Mouse (Mus musculus): ENCODE measurements around the gene Efcc1.

The Efcc1 gene

DNA sequence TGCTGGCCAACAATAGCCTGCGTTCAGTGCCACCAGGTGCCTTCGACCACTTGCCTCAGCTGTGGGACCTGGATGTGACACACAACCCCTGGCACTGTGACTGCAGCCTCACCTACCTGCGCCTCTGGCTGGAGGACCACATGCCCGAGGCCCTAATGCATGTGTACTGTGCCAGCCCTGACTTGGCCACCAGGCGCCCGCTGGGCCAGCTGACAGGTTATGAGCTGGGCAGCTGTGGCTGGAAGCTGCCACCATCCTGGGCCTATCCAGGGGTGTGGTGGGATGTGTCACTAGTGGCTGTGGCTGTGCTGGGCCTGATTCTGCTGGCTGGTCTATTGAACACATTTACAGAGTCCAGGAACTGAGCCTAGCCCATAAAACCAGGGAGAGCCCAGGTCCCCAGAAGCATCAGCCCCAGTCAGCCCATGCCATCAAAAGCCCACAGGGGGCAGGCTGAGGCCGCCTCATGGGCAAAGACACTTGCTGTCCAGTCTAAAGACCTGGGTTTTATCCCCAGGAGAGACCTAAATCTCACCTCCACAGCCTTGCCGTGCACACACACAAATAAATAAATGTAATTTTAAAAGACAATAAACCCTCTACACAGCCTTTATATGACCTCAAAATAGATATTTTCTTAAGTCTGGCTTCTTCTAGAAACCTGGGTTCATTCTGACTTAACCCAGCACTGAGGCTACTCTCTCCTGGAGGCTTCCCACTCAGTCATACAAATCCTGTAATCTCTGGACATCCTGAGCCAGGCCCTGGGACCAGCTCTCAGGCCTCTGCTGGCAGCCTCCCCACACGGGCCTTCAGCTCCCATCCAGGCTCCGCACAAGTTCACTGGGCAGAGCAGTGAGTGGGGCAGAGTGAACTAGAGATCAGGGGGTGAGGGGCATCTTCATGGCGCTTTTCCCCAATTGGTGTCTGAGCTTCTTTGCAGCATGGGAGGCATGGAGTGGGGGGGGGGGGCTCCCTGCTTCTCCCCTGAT lies 48.8 kb downstream of the Efcc1 start:
- no peak for DNase-seq (ENCODE audit: low spot score)

DNA sequence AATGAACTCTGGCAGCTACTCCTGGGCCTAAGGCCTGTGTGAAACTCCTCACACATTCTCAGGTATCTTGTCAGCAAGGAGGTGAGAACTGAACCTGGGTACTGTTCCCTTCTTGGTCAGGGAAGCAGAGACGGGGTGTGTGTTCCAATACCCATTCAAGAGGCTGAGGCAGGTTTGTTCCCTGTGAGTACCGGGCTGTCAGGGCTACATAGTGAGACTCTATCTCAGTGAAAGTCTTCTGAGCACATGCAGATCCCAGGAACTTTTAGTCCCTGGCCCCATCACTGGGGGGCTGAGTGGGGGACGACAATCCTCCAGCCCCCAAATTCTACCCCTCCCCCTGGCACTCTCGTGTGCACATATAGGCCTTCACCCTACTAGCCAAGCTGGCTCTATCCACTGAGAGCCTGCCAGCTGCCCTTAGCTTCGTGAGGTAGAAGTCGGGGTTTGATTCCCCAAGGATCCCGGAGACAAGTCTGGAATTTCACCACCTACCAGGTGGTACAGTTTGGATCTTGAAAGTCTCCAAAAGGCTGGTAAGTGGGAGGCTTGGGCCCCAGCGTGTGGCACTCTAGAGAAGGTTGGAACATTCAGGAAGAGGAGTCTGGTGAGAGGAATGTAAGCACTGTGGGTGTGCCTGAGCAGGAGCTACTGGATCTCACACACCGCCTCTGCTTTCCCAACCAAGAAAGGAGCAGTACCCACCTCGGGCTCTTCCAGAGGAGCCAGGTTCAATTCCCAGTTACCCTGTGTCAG lies 50.1 kb downstream of the Efcc1 start:
- DNase-seq (ENCODE audit: low spot score) = no peak

DNA sequence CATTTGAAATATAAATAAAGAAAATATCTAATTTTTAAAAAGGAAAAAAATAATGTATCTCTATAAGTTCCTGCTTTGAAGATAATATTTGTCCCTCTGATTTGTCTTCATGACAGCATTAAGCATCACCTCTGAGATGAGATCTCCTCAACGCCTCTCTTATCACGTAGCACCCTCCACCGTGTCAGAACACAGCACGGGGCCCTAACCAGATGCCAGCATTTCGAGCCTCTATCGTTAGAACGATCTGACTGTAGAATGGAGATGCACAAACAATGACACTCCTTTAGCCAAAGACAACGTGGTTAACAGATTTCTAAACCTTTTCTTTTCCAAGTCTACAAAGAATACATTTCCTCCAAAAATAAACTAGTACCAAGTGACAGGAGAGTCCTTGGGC lies 53.4 kb downstream of the Efcc1 start:
- DNase-seq (ENCODE audit: low spot score) = no peak

DNA sequence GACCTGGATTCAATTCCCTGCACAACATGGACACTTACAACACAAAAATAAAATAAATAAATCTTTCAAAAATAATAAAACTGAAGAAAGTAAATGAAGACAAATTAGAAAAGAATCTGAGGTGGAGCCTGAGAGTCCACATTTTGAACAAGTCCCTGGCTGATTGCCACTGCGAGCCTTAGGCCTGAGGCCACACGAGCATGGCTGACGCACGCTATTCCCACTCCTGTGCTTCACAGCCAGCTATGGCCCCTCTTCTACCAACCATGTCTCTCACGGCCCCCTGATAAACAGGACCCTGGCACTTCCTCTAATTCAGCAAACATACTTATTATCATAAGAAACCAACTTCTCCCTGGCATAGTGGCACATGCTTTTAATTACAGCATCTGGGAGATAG lies 56.0 kb downstream of the Efcc1 start:
- DNase-seq (ENCODE audit: low spot score) = no peak

DNA sequence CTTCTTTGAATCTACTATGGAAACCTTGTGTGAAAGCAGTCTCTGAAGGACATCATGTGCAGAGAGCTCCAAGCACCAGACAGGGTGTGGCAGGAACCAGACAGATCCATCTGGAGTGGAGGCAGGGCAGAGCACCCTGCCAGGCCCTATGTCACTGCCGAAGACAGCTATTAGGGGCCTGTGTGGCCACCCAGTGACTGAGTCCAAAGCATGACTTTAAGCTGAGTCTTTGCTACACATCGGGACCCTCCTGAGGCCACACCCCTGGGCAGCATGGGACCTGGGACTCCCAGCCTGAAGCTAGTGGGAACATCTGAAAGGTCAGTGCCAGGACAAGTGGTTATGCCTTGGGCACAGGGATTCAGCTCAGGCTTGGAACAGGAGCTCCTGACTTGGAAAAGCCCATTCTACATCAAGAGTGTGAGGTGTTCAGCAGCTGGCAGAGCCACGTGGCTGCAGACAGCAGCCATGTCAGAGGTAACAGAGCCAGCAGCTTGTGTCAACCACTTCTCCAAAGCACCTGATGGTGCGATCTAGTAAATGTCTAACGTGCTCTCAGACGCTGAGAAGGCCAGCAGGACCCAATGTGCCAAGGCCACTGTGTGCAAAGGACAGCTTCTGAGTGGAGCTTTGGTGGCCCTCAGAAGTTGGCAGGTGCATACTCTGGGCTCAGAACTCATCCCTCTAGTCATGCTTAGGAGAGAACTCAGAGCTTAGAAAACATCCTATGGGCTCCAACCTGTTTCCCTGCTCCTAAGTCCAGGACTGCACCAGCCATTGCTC lies 56.6 kb downstream of the Efcc1 start:
- no peak for DNase-seq (ENCODE audit: low spot score)

DNA sequence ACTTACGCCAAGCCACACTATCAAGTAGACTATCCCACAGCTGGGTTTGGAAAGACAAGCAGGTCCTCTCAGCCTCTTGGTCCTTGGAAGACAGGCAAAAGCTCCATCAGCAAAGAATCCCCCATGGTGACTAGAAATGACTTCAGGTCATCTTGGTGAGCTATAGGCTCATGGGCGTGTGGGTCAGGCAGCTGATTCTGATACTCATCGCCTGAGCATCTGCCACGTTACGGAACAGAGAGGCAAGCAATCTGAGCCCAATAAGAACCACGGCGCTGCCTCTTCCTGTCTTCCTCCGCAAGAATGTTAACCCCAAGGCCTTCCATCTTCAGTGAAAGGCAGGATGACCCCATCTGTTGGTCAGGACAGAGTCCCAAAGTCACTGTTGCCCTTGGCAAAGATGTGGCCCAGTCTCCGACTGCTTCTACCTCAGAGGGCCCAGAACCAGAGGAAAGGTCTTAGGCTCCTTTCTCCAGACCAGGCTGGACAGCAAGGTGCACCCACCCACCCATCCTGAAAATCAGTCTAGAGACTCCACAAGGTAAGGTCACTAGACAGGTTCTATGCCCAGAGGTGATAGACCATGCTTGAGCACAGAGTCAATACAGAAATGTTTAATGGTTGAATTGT lies 57.7 kb downstream of the Efcc1 start:
- DNase-seq (ENCODE audit: low spot score) = no peak

DNA sequence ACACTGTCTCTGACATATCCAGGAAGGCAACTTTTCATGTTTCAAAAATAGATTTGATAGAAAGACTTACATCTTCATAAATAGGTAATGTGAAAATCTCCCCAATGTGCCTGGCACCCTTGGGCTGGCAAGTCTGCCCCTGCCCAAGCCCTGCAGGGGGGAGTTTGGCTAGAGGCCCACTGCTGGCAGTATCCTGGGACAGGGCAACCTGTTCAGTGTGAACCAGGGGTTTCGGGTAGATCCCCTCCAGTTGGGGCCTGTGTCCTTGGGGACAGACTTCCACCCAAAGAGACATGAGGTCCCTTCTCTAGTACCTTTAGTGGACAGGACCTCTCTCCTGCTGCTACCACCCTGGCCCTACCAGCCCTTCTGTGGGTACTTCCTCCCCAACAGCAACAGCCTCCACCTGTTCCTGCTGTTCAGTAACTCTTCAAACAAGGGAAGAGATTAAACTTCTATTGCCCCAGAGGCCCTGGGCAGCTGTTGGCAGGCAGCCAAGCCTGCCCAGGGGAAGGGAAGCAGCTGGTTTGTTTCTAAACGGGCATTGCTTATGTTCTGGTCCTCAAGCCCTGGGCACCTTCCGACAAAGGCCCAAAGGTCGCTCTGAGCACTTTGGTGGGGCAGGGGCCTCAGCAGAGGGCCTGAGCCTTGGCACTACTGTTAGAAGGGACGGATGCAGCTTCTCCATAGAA lies 58.4 kb downstream of the Efcc1 start:
- DNase-seq (ENCODE audit: low spot score) = no peak

DNA sequence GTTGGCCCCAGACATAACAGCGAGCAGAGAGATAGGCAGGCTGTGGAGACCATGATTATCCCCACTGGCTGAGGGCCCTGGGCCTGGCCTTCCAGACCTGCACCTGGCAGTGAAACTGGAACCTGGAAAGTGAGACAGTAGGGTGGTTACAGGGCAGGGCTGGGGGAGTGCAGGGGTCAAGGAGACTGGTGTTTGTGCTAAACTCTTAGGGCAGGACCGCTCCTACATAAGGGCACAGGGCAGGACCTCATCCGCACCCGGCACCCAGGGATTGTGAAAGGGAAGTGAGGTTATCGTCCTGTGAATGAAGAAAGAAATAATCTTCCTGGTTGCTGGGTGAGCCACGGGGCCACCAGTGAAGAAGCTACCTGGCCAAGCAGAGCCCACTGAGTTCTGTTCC lies 59.1 kb downstream of the Efcc1 start:
- no peak for DNase-seq (ENCODE audit: low spot score)

DNA sequence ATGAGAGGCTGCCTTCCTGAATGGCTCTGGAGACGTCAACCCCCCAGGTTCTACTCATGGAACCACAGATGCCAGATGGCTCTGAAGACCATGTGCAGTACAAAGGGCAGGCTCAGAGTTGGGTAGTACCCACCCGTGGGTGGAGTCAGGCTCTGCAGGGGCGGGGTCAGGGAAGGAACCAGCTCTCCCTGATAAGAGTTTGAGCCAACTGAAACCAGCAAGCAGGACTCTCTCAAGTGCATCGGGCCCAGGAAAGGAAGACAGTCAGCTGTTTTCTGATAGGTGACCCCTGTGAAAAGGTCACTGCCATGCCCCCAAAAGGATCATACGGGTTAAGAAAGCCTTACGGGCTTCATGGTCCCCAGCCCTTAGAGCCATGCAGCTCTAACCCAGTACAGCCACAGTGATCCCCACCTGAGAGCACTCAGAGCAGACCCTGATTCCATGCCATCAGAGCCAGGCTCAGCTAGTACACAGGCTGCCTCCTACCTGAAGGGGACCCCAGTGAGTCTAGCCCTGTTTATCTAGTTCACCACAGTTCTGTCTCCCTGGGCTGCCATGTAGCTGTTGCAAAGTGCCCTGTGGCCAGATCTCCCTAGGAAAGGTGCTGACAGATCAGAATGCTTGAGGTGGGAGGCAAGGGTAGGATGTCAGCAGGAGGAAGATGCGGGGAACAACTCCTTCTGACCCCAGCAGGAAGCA lies 60.3 kb downstream of the Efcc1 start:
- no peak for DNase-seq (ENCODE audit: low spot score)

DNA sequence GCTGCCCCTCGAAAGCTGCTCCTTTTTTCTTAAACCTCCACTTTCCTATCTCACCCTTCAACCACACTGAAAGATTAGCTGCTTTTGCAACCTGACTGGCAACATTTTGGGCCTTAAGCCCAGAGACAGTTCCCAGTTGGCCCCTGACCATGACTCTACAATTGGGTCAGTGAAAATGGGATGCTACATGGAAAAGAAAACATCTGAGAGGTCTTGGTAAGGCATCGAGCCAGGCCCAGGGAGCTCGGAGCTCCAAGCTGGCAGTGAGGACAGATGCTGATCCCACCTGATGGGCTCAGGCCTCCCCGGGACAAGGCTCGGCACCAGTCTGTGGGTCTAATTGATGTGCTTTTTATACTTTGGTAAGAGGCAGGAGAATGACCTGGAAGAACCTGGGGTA lies 61.2 kb downstream of the Efcc1 start:
- DNase-seq (ENCODE audit: low spot score) = no peak

DNA sequence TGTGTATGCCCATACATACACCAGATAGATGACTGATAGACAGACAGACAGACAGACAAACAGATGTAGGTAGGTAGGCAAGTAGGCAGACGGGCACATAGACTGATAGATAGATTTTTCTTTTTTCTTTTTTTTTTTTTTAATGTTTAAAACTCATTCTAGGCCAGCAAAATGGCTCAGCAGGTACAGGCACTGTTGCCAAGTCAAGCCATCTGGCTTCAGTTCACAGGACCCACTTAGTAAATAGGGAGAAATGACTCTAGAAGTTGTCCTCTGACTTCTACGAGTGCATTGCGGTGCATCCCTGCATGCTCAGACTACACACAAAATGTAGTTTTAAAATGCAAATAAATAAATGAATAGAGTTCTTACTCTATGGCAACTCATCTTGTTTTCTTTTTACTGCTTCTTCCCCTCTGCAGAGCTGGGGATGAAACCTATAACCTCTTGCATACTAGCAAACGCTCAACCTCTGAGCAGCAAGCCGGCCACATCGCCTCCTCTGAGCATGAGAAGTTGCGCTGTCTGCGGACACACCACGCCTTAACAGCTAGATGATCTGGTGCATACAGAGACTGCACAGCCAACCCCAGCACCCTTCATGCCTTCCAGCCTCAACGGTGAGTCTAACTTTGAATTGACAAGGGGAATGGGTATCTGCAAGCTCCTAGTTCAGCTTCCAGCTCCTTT lies 63.3 kb downstream of the Efcc1 start:
- no peak for DNase-seq (ENCODE audit: low spot score)

DNA sequence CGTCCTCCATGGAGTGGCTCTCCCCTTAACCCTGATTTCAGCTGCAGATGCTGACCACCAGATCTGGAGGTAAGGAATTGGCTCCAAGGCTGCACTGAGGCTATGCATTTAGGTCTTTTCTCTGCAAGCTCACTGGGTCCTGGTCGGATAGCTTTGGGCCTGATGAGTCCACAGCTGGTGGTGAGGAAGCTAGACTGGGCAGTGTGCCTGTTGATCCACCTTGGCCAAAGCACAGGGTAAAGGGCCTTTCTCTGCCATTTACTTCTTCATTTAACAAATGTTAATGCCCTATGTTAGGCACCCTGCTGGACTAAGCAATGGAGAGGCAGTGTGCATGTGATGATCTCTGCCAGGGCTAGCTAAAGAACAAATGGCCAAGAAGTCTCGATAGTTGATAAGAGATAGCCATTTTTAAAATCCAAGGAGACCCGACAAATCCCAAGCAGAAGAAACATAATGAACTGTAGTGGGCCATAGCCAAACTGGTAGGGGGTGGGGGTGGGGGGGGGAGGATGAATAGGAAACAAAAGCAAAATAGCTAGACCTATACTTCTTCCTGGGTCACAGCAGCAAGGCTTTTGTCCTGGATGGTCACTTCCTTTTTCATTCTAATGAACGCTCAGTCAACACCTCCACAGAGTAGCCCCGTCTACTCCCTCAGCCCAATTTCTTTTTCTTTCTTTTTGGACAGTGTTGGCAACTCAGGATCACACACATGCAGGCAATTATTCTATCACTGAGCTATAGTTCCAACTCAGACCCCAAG lies 64.9 kb downstream of the Efcc1 start:
- no peak for DNase-seq (ENCODE audit: low spot score)

DNA sequence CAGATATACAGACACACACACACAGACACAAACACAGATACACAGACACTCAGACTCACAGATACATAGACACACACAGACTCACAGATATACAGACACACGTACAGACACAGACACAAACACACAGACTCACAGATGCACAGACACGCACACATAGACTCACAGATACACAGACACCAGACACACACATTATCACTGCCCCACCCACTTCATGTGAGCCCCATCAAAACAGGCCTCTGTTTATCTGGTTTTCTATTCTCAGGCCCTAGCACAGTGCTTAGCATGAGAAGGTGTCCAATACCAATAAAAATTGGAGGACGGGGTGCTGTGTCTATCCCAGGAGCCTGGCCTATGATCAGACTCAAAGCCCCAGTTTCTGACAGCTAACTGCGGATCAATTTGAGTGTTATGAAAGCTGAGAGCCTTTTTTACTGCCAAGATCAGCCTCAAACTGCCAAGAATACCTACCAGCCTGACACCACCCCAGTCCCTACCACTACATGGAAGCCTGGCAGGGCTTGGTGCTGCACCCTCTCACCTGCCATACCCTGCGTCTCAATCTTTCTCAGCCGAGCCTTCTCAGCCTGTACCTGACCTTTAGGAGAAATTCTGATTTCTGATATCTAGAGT lies 65.7 kb downstream of the Efcc1 start:
- no peak for DNase-seq (ENCODE audit: low spot score)

DNA sequence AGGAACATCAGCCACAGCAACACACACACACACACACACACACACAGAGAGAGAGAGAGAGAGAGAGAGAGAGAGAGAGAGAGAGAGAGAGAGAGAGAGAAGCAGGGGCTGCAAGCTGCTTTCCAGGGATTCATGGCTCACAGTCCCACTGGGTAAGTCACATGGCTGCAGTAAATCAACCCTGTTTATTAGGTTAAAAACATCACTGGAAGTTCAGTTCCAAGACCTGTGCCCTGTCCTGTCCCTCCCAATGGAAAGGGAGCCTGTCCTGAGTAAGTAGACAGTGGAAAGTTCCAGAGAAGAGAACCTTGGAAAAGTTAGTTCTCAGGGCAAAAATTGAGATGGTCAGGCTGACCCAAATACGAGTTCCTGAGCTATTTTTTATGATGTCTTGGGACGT lies 66.7 kb downstream of the Efcc1 start:
- no peak for DNase-seq (ENCODE audit: low spot score)

DNA sequence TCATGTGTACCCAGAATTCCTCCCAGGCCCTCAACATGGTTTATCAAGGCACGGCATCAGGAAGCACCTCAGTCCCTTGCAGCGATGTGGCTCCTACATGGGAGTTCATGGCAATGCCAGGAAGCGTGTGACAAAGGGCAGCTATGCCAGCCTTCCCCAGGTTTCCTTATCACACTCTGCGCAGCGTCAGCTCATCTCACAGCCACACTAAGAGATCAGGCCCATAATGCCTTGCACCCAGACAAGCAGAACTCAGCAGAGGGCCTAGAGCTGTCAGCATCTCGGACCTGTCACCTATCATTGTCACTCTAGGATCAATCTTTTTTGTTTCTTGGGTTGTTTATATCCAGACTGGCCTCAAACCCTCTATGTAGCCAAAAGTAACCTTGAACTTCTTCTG lies 68.9 kb downstream of the Efcc1 start:
- no peak for DNase-seq (ENCODE audit: low spot score)

DNA sequence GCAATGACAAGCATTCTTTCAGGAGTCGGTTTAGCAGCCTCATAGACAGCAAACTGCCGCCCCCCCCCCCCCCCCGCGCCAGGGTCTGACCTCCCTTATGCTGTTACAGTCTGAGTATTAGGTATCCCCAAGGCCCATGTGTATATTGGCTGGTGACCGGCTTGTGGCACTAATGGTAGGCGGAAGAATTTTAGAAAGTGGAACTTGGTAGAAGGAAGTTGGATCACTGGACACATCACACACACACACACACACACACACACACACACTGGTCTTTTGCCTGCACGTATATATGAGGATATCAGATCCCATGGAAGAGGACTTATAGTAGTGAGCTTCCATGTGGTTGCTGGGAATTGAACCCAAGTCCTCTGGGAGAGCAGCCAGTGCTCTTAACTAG lies 71.8 kb downstream of the Efcc1 start:
- DNase-seq (ENCODE audit: low spot score) = no peak

DNA sequence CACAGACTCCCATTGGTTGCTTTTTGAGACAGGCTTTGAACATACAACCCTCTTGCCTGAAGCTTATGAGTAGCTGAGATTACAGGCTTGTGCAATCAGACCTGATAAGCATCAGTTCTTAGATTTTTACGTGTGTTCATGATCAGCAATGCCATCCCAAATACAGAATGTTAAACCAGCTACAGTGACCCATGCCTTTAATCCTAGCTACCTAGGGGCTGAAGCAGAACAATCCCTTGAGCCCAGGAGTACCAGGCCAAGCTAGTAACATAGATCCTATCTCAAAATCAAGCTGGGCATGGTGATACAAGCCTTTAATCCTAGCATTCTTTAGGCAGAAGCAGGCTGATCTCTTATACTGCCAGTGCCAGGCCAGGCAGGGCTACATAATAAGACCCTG lies 73.4 kb downstream of the Efcc1 start:
- DNase-seq (ENCODE audit: low spot score) = no peak

DNA sequence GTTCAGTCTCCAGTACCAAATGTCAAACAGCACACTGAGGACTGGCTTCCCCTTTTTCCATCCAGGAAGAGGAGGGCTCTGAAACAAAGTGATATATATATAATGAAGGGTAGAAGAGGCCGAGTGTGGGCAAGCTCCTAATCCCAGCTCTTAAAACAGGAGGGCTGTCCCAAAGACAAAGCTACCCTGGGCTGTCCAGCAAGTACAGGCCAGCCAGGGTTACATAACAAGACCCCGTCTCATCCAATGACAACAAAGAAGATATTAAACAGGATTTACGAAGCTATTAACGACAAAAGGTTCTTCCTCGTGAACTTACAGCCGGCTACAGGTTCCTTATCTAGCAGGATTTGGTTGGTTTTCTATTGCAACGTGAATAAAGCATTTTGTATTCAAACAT lies 74.2 kb downstream of the Efcc1 start:
- DNase-seq (ENCODE audit: low spot score) = no peak

DNA sequence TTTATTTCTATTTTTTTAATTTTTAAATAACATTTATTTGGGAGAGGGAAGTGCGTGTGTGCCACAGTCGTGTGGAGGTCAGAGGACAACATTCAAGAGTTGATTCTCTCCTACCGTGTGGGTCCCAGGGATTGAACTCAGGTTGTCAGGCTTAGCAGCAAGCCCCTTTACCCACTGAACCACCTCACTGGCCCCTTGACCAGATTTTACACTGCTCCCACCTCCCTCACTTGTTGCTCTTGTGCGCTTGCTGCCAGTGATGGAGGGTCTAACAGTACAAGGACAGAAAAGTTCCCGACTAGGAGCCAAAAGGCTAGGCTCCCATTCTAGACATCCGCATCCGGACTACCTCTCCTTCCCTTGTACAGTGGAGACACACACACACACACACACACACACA lies 74.8 kb downstream of the Efcc1 start:
- no peak for DNase-seq (ENCODE audit: low spot score)

Measured in urinary bladder, postnatal 25 days (tissue).